Mouse (Mus musculus) inflammation-experienced regulatory T-cells (primary cell): ENCODE measurements around the gene Nlgn2. TPM values are rescaled to one million over a fixed set of nuclear protein-coding genes. Genes with fewer than 3 reads are reported as not detected.

Experiments
- polyA plus RNA-seq, 2 experiments: library from polyadenylated mRNA; unstranded; fragments of 100-300 nt; shearing (Covaris generic); gene quantifications; one replicate each; pipeline ENCODE4 v1.2.1; 2017

Gene Nlgn2
- polyA plus RNA-seq: under 1 TPM; 0.26 to 0.83 TPM

GRCm38 (mm10) chr11:69837604-69837951 lies at the start of gene Nlgn2:
Gene Nlgn2, minus strand, starts transcription at chr11:69837784.

GRCm38 (mm10) chr11:69880853-69881603 lies 43.4 kb upstream of the Nlgn2 start, which contains the start of gene Kctd11:
Gene Kctd11, minus strand, starts transcription at chr11:69881406.

GRCm38 (mm10) chr11:69877878-69878277 lies 40.3 kb upstream of the Nlgn2 start, which contains the start of gene Tmem95:
Gene Tmem95, minus strand, starts transcription at chr11:69878018.

GRCm38 (mm10) chr11:69858113-69858998 lies 20.8 kb upstream of the Nlgn2 start, which contains the start of gene Tnk1:
Gene Tnk1, minus strand, starts transcription at chr11:69858730.

GRCm38 (mm10) chr11:69846198-69846680 lies 8.7 kb upstream of the Nlgn2 start, which contains the start of gene Plscr3:
Gene Plscr3, plus strand, starts transcription at chr11:69846376.

GRCm38 (mm10) chr11:69837952-69838713 lies 549 bp upstream of the Nlgn2 start, which contains the start of gene Tmem256:
Gene Tmem256, plus strand, starts transcription at chr11:69838514.

GRCm38 (mm10) chr11:69822080-69822479 lies 15.5 kb downstream of the Nlgn2 start, which contains the start of gene Spem1:
Gene Spem1, minus strand, starts transcription at chr11:69822180.

GRCm38 (mm10) chr11:69818365-69818764 lies 19.2 kb downstream of the Nlgn2 start, which contains the start of gene Spem2:
Gene Spem2, minus strand, starts transcription at chr11:69818465.

GRCm38 (mm10) chr11:69815155-69815554 lies 22.4 kb downstream of the Nlgn2 start, which contains the start of gene Gm39566:
Gene Gm39566, minus strand, starts transcription at chr11:69815298.

GRCm38 (mm10) chr11:69804972-69805909 lies 32.3 kb downstream of the Nlgn2 start, which contains the start of gene Tmem102:
Gene Tmem102, minus strand, starts transcription at chr11:69805624.

GRCm38 (mm10) chr11:69801379-69801977 lies 36.1 kb downstream of the Nlgn2 start, which contains the start of gene Fgf11:
Gene Fgf11, minus strand, starts transcription at chr11:69801857.

GRCm38 (mm10) chr11:69795168-69795982 lies 42.2 kb downstream of the Nlgn2 start, which contains the start of gene Chrnb1:
Gene Chrnb1, minus strand, starts transcription at chr11:69795943.

Other genes starting within 250 kb of the Nlgn2 start
- gene Atp1b2, start 231.8 kb downstream of the Nlgn2 start, polyA plus RNA-seq: under 1 TPM in 1 of 2 experiments, not detected in 1; 0.55 TPM
- gene Shbg, start 219.9 kb downstream of the Nlgn2 start, polyA plus RNA-seq: under 1 TPM; 0.33 to 0.57 TPM
- gene Sat2, start 215.8 kb downstream of the Nlgn2 start, polyA plus RNA-seq: 1 to 10 TPM in 1 of 2 experiments, not detected in 1; 2.8 TPM
- gene Fxr2, start 204.8 kb downstream of the Nlgn2 start, polyA plus RNA-seq: 10 to 100 TPM; 59.9 to 74.5 TPM
- 1 to 10 TPM in 1 of 2 experiments, under 1 TPM in 1; 0.55 to 3.1 TPM for gene Sox15, start 182.5 kb downstream of the Nlgn2 start, polyA plus RNA-seq
- gene Mpdu1, start 175.1 kb downstream of the Nlgn2 start, polyA plus RNA-seq: 10 to 100 TPM; 47.5 to 52.3 TPM
- 10 to 100 TPM in 1 of 2 experiments, 1 to 10 TPM in 1; 1.7 to 11.0 TPM for gene Cd68, start 171.6 kb downstream of the Nlgn2 start, polyA plus RNA-seq
- gene Eif4a1, start 165.4 kb downstream of the Nlgn2 start, polyA plus RNA-seq: 100 to 1,000 TPM; 493 to 540 TPM
- gene Senp3, start 155.7 kb downstream of the Nlgn2 start, polyA plus RNA-seq: 10 to 100 TPM; 33.1 to 37.3 TPM
- gene Tnfsf13, start 152.0 kb downstream of the Nlgn2 start, polyA plus RNA-seq: not detected
- not detected for gene Tnfsf12, start 141.9 kb downstream of the Nlgn2 start, polyA plus RNA-seq
- under 1 TPM in 1 of 2 experiments, not detected in 1; 0.45 TPM for gene Tnfsfm13, start 141.7 kb downstream of the Nlgn2 start, polyA plus RNA-seq
- gene Polr2a, start 79.1 kb downstream of the Nlgn2 start, polyA plus RNA-seq: 10 to 100 TPM; 43.7 to 44.7 TPM
- gene Slc35g3, start 75.8 kb downstream of the Nlgn2 start, polyA plus RNA-seq: 1 to 10 TPM in 1 of 2 experiments, under 1 TPM in 1; 0.29 to 1.3 TPM
- 1 to 10 TPM; 3.8 to 5.3 TPM for gene Zbtb4, start 71.9 kb downstream of the Nlgn2 start, polyA plus RNA-seq
- 1 to 10 TPM in 1 of 2 experiments, under 1 TPM in 1; 0.13 to 4.3 TPM for gene Chrnb1, start 41.8 kb downstream of the Nlgn2 start, polyA plus RNA-seq
- not detected for gene Fgf11, start 35.9 kb downstream of the Nlgn2 start, polyA plus RNA-seq
- gene Tmem102, start 32.2 kb downstream of the Nlgn2 start, polyA plus RNA-seq: not detected
- under 1 TPM in 1 of 2 experiments, not detected in 1; 0.39 TPM for gene Gm39566, start 22.5 kb downstream of the Nlgn2 start, polyA plus RNA-seq
- not detected for gene Spem2, start 19.3 kb downstream of the Nlgn2 start, polyA plus RNA-seq
- gene Spem1, start 15.6 kb downstream of the Nlgn2 start, polyA plus RNA-seq: 1 to 10 TPM in 1 of 2 experiments, not detected in 1; 2.1 TPM
- 10 to 100 TPM; 64.6 to 89.9 TPM for gene Tmem256, start 730 bp upstream of the Nlgn2 start, polyA plus RNA-seq
- 10 to 100 TPM; 15.4 to 18.5 TPM for gene Plscr3, start 8.6 kb upstream of the Nlgn2 start, polyA plus RNA-seq
- gene Tnk1, start 20.9 kb upstream of the Nlgn2 start, polyA plus RNA-seq: under 1 TPM; 0.08 to 0.72 TPM
- gene Tmem95, start 40.2 kb upstream of the Nlgn2 start, polyA plus RNA-seq: under 1 TPM in 1 of 2 experiments, not detected in 1; 0.93 TPM
- gene Kctd11, start 43.6 kb upstream of the Nlgn2 start, polyA plus RNA-seq: 1 to 10 TPM; 1.3 TPM
- 100 to 1,000 TPM; 503 to 589 TPM for gene Acap1, start 57.8 kb upstream of the Nlgn2 start, polyA plus RNA-seq
- 1 to 10 TPM; 3.6 to 4.8 TPM for gene 2810408A11Rik, start 63.2 kb upstream of the Nlgn2 start, polyA plus RNA-seq
- gene Neurl4, start 63.3 kb upstream of the Nlgn2 start, polyA plus RNA-seq: 10 to 100 TPM in 1 of 2 experiments, 1 to 10 TPM in 1; 6.4 to 11.6 TPM
- 100 to 1,000 TPM; 175 to 265 TPM for gene Gps2, start 76.1 kb upstream of the Nlgn2 start, polyA plus RNA-seq
- 1,000 to 10,000 TPM; 1,144 to 1,177 TPM for gene Eif5a, start 84.2 kb upstream of the Nlgn2 start, polyA plus RNA-seq
- gene Ybx2, start 98.0 kb upstream of the Nlgn2 start, polyA plus RNA-seq: not detected
- gene Slc2a4, start 110.4 kb upstream of the Nlgn2 start, polyA plus RNA-seq: 1 to 10 TPM in 1 of 2 experiments, not detected in 1; 1.5 TPM
- gene Cldn7, start 127.0 kb upstream of the Nlgn2 start, polyA plus RNA-seq: 1 to 10 TPM in 1 of 2 experiments, under 1 TPM in 1; 0.81 to 1.2 TPM
- 10 to 100 TPM; 39.1 to 74.9 TPM for gene Ctdnep1, start 143.4 kb upstream of the Nlgn2 start, polyA plus RNA-seq
- 10 to 100 TPM; 63.7 to 67.7 TPM for gene Elp5, start 144.7 kb upstream of the Nlgn2 start, polyA plus RNA-seq
- 100 to 1,000 TPM; 391 to 427 TPM for gene Gabarap, start 153.4 kb upstream of the Nlgn2 start, polyA plus RNA-seq
- 10 to 100 TPM; 85.5 to 94.7 TPM for gene Phf23, start 158.0 kb upstream of the Nlgn2 start, polyA plus RNA-seq
- 10 to 100 TPM; 26.6 to 46.3 TPM for gene Dvl2, start 162.8 kb upstream of the Nlgn2 start, polyA plus RNA-seq
- 100 to 1,000 TPM in 1 of 2 experiments, 10 to 100 TPM in 1; 97.3 to 113 TPM for gene Acadvl, start 177.6 kb upstream of the Nlgn2 start, polyA plus RNA-seq
- gene Dlg4, start 179.2 kb upstream of the Nlgn2 start, polyA plus RNA-seq: 10 to 100 TPM in 1 of 2 experiments, 1 to 10 TPM in 1; 9.1 to 10.5 TPM
- gene Asgr1, start 216.3 kb upstream of the Nlgn2 start, polyA plus RNA-seq: not detected